Mouse (Mus musculus) cerebellum, adult 2 months (tissue): ENCODE measurements around the gene Atp23. TPM values are rescaled to one million over a fixed set of nuclear protein-coding genes. Genes with fewer than 3 reads are reported as not detected.
"Not testable (repeated sequence)": the region's sequence is repeated elsewhere in the genome, so short reads cannot be mapped to it uniquely, and the experiment has no call there.

Source experiments
- DNase-seq, 2 experiments: peaks; one replicate each; pipeline ENCODE4 v3.0.0; 2021
- H3K27ac ChIP-seq: fragments of 200-500 bp; 2 replicates; pipeline ENCODE4 v1.5.1; 2012; ENCODE audit warnings: low read length, control low read depth, inconsistent platforms; ENCODE audit not compliant: insufficient read depth
- H3K27me3 ChIP-seq: fragments of 200-500 bp; 2 replicates; pipeline ENCODE4 v1.6.1; 2012; ENCODE audit warnings: inconsistent platforms, mild to moderate bottlenecking, low read length, moderate library complexity; ENCODE audit not compliant: control insufficient read depth, insufficient read depth
- H3K4me1 ChIP-seq: fragments of 200-500 bp; 2 replicates; pipeline ENCODE4 v1.6.1; 2011; ENCODE audit warnings: low read length; ENCODE audit not compliant: control insufficient read depth, insufficient read depth
- H3K4me3 ChIP-seq: fragments of 200-500 bp; replicated peaks from 2 replicates; pipeline ENCODE3; 2011; ENCODE audit warnings: mild to moderate bottlenecking, low read depth, low read length, control low read depth; ENCODE audit not compliant: insufficient read depth
- CTCF ChIP-seq: fragments of 200-500 bp; IDR thresholded peaks from 2 replicates; pipeline ENCODE4 v1.5.1; 2011; ENCODE audit warnings: low read depth, mild to moderate bottlenecking, control low read depth, low read length, moderate library complexity, borderline replicate concordance; ENCODE audit not compliant: insufficient read depth
- POLR2A ChIP-seq: fragments of 200-500 bp; IDR thresholded peaks from 2 replicates; pipeline ENCODE4 v1.6.1; 2011; ENCODE audit warnings: low read length, control low read depth, borderline replicate concordance; ENCODE audit not compliant: insufficient read depth
- WGBS: fragments of 180-500 bp; shearing (Covaris S2); methylation state at CpG from one replicate; pipeline ENCODE4 v1.1.7; 2018; 5-methylcytosine and 5-hydroxymethylcytosine counted together
- polyA plus RNA-seq: library from polyadenylated mRNA; depleted of rRNA; stranded (reverse); fragments of >200 nt; gene quantifications from 2 replicates; pipeline ENCODE4 v1.2.3, GENCODE M21; 2012; rRNA removed

Gene Atp23
- polyA plus RNA-seq, 1 experiment = 10.4 TPM

DNA sequence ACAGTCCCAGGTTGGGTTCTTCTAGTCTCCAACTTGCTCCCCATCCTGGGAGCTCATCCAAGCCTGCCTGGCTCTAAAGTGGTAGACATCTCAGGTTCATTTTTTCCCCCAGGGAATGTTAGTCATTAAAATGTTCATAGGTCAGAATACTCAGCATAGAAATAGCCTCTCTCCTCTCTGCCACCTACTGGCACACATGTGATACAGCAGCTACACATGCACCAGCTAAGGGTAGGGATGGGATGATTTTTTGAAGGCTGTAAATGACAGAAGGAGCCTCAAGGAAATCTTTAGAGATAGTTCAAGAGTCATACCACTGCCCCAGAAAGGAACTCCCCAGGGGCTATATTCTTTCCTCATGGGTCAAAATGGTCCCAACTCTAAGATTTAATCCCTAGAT, 60.9 kb downstream of the Atp23 start:
- Histone ChIP-seq H3K4me3 (no peak overlapping the region), H3K27ac (no peak overlapping the region), H3K27me3 (no peaks in the 10 kb centered on the region), H3K4me1 (no peaks in the 10 kb centered on the region)
- TF ChIP-seq CTCF (no peak), POLR2A (no peak)
- DNase-seq = no peak

DNA sequence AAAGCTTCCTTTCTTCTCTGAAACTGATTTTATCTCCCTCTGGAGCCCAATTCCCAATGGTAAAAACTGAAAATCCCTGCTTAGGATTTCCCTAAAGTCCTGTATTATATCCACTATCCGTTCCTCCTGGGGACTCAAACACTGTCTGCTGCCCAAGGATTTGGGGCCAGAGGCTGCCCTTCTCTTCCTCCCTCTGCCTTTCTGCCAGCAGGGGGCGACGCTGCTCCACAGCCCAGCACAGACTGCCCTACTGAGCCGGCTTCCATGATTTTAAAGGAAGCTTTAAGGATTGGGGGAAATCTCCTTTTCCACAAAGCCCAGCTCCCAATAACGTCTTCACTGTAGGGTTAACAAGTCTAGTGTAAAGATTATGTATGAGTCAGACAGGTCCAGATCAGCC, 68.1 kb downstream of the Atp23 start:
- TF ChIP-seq CTCF = peak; percentile 29; the same call in 1 of the 2 replicates
- TF ChIP-seq POLR2A = no peak
- Histone ChIP-seq H3K4me3 (no peak overlapping the region), H3K4me1 (no peaks in the 10 kb centered on the region), H3K27me3 (no peaks in the 10 kb centered on the region), H3K27ac (no peak overlapping the region)
- no peak for DNase-seq
- 25% methylated on average over 5 of the region's 5 CpGs for WGBS

DNA sequence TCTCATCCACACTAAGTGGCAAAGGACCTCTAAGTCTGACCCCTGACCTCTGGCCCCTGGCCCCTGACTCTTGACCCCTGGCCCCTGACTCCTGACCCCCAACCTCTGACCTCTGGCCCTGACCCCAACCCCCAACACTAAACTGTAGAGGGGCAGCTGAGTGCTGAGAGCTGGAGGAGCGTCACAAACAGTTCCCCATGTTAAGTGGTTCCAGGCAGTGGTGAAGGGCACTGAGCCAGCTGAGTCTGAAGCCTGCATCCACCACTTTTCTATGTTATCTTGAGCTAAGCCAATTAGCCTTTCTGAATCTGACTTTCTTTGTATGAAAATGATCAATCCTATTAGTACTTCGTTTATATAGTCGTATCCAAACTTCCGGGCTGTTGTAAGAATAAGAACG, 69.8 kb downstream of the Atp23 start:
- 92% methylated on average over 5 of the region's 5 CpGs for WGBS
- TF ChIP-seq POLR2A (no peak), CTCF (no peak)
- DNase-seq = no peak
- Histone ChIP-seq H3K27ac (no peak overlapping the region), H3K27me3 (no peaks in the 10 kb centered on the region), H3K4me1 (no peaks in the 10 kb centered on the region), H3K4me3 (no peak overlapping the region)

DNA sequence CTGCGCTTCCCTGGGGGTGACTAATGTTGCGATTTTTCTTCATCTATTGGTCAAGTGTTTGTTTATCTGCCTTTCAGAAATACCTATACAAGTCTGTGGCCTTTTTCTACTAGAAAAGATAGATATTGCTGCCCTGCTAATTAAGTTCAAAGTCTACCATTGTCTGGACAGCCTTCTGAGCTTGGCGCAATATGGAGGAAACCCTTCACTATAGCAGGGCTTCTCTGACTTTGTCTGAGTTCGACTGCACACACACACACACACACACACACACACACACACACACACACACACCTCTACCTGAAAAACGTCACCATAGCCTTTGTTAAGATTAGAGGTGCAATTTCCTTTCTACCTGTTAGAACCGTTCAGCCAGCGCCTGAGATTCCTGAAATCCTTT, 72.5 kb downstream of the Atp23 start:
- TF ChIP-seq POLR2A = no peak
- TF ChIP-seq CTCF = no peak

DNA sequence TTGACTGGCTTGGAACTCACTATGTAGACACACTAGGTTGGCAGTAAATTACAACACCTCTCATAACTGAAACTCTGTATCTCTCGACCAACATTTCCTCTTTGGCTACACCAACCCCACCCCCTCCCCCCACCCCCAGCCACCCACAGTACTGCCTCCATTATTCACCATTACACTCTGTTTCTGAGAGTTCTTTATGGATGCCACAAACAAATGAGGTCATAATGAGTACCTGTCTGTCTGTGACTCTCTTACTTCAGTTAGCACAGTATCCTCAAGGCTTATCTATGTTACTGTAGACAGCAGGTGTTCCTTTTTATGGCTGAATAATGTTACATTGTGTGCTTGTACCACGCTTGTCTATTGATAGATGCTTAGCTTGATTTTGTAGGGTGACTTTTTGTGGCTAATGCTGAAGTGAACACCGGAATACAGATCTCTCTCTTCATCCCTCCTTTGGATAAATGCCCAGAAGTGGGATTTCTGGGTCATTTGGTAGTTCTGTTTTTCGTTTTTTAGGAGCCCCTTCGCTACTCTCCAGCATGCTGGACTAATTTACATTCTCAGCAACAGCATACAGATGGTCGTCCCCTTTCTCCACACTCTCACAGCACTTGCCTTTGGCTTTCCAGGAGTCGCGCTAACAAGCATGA, 73.1 kb downstream of the Atp23 start:
- DNase-seq = peak in 1 of 2 experiments; percentile 41
- no peak overlapping the region for H3K27ac ChIP-seq
- no peak overlapping the region for H3K4me3 ChIP-seq
- no peaks in the 10 kb centered on the region for H3K27me3 ChIP-seq
- 21% methylated on average over 8 of the region's 8 CpGs for WGBS
- no peak for TF ChIP-seq CTCF
- TF ChIP-seq POLR2A = no peak
- H3K4me1 ChIP-seq = no peaks in the 10 kb centered on the region

More for the DNA sequence above, 72.5 kb downstream of the Atp23 start:
- Histone ChIP-seq H3K4me1 (no peaks in the 10 kb centered on the region), H3K4me3 (no peak overlapping the region), H3K27me3 (no peaks in the 10 kb centered on the region), H3K27ac (no peak overlapping the region)
- DNase-seq = no peak
- WGBS = 55% methylated on average over 7 of the region's 7 CpGs

DNA sequence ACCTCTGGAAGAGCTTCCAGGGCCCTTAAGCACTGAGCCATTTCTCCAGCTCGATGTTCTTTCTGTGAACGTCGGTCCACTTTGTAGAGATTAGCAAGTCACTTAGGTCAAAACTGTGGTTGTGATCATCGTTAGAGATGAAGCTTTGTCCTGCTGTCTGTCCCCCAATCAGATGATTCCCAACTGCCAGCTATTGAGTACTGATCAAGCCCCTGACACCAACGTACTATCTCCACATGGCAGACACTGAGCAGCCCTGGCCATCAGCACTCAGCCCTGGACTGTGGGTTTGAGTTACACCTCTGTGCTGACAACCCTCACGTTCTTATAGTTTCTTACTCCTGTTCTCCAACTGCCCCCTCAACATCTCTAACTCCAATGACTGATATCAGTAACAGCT, 74.2 kb downstream of the Atp23 start:
- Histone ChIP-seq H3K4me3 (no peak overlapping the region), H3K4me1 (no peaks in the 10 kb centered on the region), H3K27me3 (no peaks in the 10 kb centered on the region), H3K27ac (no peak overlapping the region)
- TF ChIP-seq CTCF (no peak), POLR2A (no peak)
- DNase-seq = no peak
- 95% methylated on average over 6 of the region's 6 CpGs for WGBS

DNA sequence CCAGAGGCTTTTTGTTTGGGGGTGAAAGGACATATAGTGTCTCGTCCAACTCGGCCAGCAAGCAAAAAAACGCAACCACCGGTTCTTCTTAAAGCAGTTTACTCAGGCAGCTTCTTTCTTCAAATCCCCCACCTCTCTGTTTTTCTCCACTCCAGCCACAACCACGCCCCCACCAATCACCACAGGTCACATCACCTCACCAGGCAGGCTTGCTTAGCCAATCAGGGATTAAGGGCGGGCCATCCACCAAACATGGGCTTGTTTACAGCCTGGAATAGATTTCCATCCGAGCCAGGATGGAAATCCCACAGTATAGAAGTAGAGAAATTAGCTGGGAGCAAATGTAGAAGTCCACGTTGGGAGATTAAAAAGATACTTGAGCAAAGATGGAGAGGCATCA, 74.9 kb downstream of the Atp23 start:
- H3K4me3 ChIP-seq, H3K4me1 ChIP-seq, H3K27me3 ChIP-seq, H3K27ac ChIP-seq, DNase-seq: not testable (repeated sequence)
- WGBS = 90% methylated on average over 8 of the region's 8 CpGs

DNA sequence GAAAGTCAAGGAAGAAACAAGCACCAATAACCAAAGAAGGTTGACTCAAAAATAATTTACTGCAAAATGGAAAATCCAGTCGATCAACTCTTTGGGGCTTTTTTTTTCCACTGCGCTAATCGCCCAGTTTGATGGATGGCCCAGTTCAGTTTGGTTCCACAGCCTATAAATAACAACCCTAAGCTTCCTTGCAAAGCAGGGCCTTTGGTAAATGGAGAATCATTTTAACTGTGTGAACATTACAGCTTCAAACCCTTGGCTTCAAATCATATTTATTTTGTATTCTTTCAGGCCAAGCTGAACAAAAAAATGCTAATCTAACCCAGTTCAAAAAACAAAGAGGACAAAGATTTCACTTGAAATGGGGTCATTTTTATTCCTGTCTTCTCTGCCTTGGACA, 78.7 kb downstream of the Atp23 start:
- no peak overlapping the region for H3K4me3 ChIP-seq
- no peaks in the 10 kb centered on the region for H3K27me3 ChIP-seq
- WGBS = 85% methylated on average over 3 of the region's 3 CpGs
- TF ChIP-seq CTCF (no peak), POLR2A (no peak)
- peak in 1 of 2 experiments; percentile 15 for DNase-seq
- H3K4me1 ChIP-seq = no peaks in the 10 kb centered on the region
- H3K27ac ChIP-seq = no peak overlapping the region

Other genes with a start within 250 kb of the Atp23 start
- 96.2 and 101 TPM in 2 replicates for gene Ctdsp2, start 77.4 kb upstream of the Atp23 start, polyA plus RNA-seq
- gene Avil, start 99.4 kb upstream of the Atp23 start, polyA plus RNA-seq = 0.33 and 0.54 TPM in 2 replicates
- 45.2 and 45.4 TPM in 2 replicates for gene Tsfm, start 129.5 kb upstream of the Atp23 start, polyA plus RNA-seq
- 10.7 and 11.8 TPM in 2 replicates for gene Mettl1, start 140.1 kb upstream of the Atp23 start, polyA plus RNA-seq
- 0.13 TPM in 2 replicates for gene Eef1akmt3, start 140.2 kb upstream of the Atp23 start, polyA plus RNA-seq
- 0.19 and 0.29 TPM in 2 replicates for gene Cyp27b1, start 146.9 kb upstream of the Atp23 start, polyA plus RNA-seq
- 11.8 TPM in 2 replicates for gene March9, start 158.8 kb upstream of the Atp23 start, polyA plus RNA-seq
- gene Cdk4, start 162.2 kb upstream of the Atp23 start, polyA plus RNA-seq = 141 and 143 TPM in 2 replicates
- gene Tspan31, start 168.9 kb upstream of the Atp23 start, polyA plus RNA-seq = 81.6 and 84.6 TPM in 2 replicates
- 99.5 and 109 TPM in 2 replicates for gene Agap2, start 173.9 kb upstream of the Atp23 start, polyA plus RNA-seq
- gene Os9, start 219.8 kb upstream of the Atp23 start, polyA plus RNA-seq = 98.9 and 100 TPM in 2 replicates